Mouse (Mus musculus): ENCODE results near the gene Ssxb10. TPM values are rescaled to one million over a fixed set of nuclear protein-coding genes. Genes with fewer than 3 reads are reported as not detected.
A peak's percentile ranks its signal among the peaks of the same experiment; 100 is the strongest.
"Not testable (repeated sequence)": the region's sequence is repeated elsewhere in the genome, so short reads cannot be mapped to it uniquely, and the experiment has no call there.

Gene Ssxb10
- total RNA-seq (2021): not detected

- no peak for DNase-seq (ENCODE audit: extremely low spot score in 1 of 2, low spot score in 1 of 2)
These were observed at the start of gene Ssxb10 for GRCm38 (mm10) chrX:8327124-8327523. Gene Ssxb10, plus strand, starts transcription at chrX:8327424.

DNA sequence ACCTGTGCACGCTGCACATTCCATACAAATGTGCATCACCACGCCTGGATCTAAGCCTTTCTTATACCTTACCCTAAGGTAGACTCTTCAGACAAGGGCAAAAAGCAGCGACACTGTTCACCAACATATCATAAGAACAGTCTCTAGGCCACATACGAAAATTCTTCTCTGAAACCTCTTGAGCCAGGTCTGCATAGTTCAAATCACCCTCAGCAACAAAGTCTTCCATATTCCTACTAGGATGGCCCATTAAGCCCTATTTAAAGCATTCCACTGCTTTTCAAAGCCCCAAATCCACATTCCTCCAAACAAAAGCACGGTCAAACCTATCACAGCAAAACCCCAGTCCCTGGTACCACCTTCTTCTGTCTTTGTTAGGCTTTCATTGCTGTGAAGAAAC, 38.6 kb upstream of the Ssxb10 start:
- DNase-seq (ENCODE audit: extremely low spot score in 1 of 2, low spot score in 1 of 2): no peak

GRCm38 (mm10) chrX:8309302-8309701, 17.9 kb upstream of the Ssxb10 start:
- DNase-seq (ENCODE audit: extremely low spot score in 1 of 2, low spot score in 1 of 2): no peak

DNA sequence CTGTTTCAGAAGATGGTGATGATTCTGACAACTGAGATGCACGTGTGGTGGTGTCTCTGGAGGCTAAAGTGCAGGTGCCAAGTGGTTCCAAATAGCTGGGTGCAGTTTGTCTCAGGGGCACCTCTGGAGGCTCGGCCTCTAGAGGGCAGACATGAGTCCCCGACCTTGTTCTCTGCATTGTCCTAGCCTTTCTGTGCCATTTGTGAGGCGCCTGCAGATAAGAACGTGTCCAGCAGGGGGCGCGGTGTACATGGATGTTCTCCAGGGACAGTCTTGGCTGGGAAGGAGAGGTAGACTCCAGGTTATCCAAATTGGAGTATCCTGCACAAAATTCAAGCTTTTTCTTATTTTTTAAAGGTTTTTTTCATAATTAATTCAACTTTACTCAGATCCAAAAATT, 12.3 kb upstream of the Ssxb10 start:
- peak; percentile 5 to 52 for DNase-seq (ENCODE audit: extremely low spot score in 1 of 2, low spot score in 1 of 2)

DNA sequence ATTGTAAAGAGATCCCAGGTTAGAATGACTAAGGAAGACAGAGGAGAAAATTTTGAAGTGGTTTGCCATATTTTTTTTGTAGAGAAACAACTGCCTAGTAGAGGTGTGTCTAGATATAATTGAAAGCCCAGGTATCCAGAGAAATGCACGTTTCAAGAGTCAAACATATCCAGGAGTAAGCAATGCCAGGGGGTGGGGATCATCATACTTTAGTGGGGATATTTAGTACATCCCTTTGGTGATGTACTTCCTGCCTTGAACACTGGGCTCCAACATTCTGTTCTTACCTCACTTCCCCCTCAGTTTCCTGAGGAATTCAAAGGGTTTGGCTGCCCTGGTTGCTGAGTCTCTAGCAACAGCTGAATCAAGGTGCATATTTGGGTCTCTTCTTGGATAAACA, 39.5 kb downstream of the Ssxb10 start, which contains the start of gene Ssxb9:
Gene Ssxb9 (plus strand): TSS at position 301 of the 400 bp plus-strand sequence.
- DNase-seq (ENCODE audit: extremely low spot score in 1 of 2, low spot score in 1 of 2): not testable (repeated sequence)

Other genes starting within 250 kb of the Ssxb10 start
- 1 to 10 TPM; 1.0 to 1.5 TPM for gene Was, start 236.9 kb upstream of the Ssxb10 start, total RNA-seq (2021)
- 100 to 1,000 TPM; 199 to 214 TPM for gene Wdr13, start 194.5 kb upstream of the Ssxb10 start, total RNA-seq (2021)
- 100 to 1,000 TPM in 1 of 2 experiments, 10 to 100 TPM in 1; 94.0 to 137 TPM for gene Rbm3, start 181.5 kb upstream of the Ssxb10 start, total RNA-seq (2021)
- gene Tbc1d25, start 151.2 kb upstream of the Ssxb10 start, total RNA-seq (2021): 10 to 100 TPM; 13.3 to 13.9 TPM
- 10 to 100 TPM; 36.1 to 38.4 TPM for gene Ebp, start 133.9 kb upstream of the Ssxb10 start, total RNA-seq (2021)
- gene Porcn, start 120.9 kb upstream of the Ssxb10 start, total RNA-seq (2021): 100 to 1,000 TPM in 1 of 2 experiments, 10 to 100 TPM in 1; 94.5 to 101 TPM
- gene Ftsj1, start 75.0 kb upstream of the Ssxb10 start, total RNA-seq (2021): 10 to 100 TPM; 23.2 to 29.7 TPM
- 1 to 10 TPM; 5.3 to 7.9 TPM for gene Slc38a5, start 56.3 kb upstream of the Ssxb10 start, total RNA-seq (2021)
- not detected for gene Ssxb9, start 39.6 kb downstream of the Ssxb10 start, total RNA-seq (2021)
- not detected for gene Ssxb1, start 85.9 kb downstream of the Ssxb10 start, total RNA-seq (2021)
- gene Ssxb2, start 134.3 kb downstream of the Ssxb10 start, total RNA-seq (2021): not detected
- gene Gm14459, start 197.5 kb downstream of the Ssxb10 start, total RNA-seq (2021): not detected
- gene Ssxb6, start 220.8 kb downstream of the Ssxb10 start, total RNA-seq (2021): not detected

Data from layer of hippocampus, postnatal 25 days (tissue).